Mouse (Mus musculus) mouse trophoblast stem cell (cell line): ENCODE results near the gene Selenos.

Experiments
- in situ Hi-C, 2 experiments: fragments of 300-500 bp; cut with MseI, MboI; formaldehyde crosslinking; loops; 2 replicates in 1 of 2; 3 replicates in 1 of 2; pipeline ENCODE4 v1.15.1; 2025

Selenos gene

DNA sequence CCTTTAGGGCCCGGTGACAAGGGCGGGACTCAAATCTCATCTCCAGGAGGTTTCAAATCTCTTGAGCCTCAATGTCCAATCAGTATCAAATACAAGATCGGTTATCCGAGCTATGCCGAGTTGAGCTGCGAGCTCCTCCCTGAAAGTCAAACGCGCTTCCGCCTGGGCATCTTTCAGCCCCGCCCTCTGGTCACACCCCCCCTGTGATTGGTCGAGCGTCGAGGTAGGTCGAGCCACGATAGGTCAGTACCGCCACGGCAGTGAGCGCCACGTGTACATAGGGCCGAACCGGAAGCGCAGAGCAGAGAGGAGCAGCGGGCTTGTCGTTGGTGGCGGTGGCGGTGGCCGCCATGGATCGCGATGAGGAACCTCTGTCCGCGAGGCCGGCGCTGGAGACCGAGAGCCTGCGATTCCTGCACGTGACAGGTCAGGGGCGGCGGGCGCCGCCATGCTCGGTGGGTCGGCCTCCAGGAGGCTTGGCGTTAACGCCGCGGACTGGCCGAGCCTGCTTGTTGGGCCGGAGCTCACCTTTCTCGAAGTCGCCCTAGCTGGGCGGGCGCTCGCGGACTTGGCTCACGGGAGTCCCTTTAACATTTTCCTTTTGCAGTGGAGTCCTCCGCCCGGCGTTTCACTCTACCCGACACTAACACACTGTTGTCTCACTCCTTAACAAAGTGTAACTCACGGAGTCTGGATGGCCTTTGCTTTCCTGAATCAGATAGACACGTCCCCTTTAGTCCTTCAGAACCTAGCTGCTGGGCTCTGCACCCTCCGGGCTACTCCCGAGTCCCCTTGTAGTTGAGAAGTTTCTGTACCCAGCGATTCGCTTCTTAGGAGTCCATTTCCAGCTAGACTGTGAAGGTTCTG, at the start of gene Selenos:
Gene Selenos, plus strand, starts transcription at position 286 of the 867 bp plus-strand sequence.
- in situ Hi-C loops = no loop called here

DNA sequence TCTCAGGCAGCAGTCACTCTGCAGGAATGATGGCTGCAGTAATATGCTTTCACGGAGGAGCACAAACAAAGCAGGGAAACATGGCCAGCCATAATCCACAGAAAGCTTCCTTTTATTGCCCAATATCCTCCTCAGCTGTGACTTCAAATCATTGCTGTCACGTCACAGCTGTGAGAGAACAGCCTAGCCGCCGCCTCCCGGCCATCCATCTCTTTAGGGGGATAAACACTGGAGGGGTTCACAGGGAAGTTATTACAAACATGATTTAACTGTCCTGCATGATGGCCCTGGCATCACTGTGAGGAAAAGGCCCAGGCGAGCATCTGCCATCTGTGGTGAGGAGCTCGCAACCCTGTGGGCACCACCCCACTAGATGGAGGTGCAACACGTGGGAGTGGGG, 42.6 kb upstream of the Selenos start:
- in situ Hi-C loops = loop anchor here in 1 of 2 experiments (25.0 kb wide), 1 partner anchor 300 kb away; no protein-coding TSS in a partner anchor

DNA sequence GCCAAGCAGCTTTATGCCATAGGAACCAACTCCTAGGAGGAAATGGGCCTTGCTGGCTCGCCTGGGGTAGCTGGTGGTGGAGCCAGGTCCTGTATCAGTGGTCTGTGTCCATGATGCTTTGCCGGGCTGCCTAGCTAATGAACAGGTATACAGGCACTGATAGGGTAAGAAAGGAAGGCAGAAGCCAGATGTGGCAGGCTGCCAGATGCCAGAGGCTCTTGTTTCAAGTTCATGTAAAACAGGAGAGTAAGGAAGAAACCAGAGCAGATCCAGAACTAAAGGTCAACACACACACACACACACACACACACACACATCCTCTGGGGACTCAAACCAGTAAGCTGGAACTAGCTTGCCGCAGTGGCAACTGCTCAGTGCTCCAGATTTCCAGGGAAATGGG, 41.2 kb upstream of the Selenos start:
- in situ Hi-C loops = loop anchor here in 1 of 2 experiments (25.0 kb wide), 1 partner anchor 301 kb away; no protein-coding TSS in a partner anchor

DNA sequence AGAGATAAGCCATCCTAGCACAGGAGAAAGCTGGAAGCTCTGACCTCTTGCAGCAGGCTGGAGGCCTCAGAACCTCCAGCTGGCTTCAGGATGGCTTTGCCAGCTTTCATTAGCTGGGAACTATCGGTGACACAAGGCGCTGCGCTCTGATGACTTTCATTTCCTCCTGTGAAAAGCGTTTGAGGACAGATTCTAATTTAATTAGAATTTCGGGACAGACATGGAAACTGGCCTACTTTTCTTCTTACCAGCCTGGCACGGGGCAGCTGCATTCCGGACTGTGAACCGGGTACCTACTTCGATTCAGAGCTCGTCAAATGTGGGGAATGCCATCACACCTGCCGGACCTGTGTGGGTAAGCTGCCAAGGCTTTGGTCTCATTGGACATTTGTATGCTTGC, 40.7 kb upstream of the Selenos start:
- in situ Hi-C loops = loop anchor here in 1 of 2 experiments (25.0 kb wide), 1 partner anchor 301 kb away; no protein-coding TSS in a partner anchor

DNA sequence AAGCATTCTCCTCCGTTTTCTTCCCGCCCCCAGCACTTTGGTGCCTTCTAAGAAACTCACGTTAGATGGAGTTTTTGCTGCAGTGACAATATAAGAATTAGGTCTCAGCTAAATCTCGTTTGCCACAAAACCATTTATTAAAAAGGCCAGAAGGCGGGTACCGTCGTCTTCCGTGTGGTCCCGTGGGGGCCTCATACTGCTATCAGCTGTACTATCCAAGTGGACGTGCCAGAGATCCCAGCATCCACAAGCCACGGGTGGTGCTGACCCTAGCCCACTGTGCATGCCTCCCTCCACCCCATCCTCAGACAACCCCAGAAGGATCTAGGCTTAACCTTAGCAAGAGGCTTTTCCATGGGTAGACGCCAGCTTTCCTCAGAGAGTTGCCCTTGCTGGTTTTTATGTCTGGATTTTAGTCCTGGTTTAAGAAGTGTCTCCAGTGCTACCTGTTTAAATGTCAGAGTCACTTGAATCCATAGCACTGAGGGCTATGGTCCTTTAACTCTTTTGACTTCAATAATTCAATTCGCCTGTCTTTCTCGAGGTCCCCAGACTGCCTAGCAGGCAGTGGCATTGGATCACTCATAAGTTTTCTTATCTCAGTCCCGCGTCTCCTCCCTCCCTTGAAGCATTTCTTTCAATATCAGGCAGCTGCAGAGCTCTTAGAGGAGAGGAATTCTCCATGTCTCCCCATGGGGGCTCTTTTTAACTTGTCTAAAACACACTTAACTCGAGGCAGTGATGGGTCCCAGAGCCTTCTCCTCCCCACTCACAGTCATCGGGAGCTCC, 39.2 kb upstream of the Selenos start:
- in situ Hi-C loops = loop anchor here in 1 of 2 experiments (25.0 kb wide), 1 partner anchor 303 kb away; no protein-coding TSS in a partner anchor

DNA sequence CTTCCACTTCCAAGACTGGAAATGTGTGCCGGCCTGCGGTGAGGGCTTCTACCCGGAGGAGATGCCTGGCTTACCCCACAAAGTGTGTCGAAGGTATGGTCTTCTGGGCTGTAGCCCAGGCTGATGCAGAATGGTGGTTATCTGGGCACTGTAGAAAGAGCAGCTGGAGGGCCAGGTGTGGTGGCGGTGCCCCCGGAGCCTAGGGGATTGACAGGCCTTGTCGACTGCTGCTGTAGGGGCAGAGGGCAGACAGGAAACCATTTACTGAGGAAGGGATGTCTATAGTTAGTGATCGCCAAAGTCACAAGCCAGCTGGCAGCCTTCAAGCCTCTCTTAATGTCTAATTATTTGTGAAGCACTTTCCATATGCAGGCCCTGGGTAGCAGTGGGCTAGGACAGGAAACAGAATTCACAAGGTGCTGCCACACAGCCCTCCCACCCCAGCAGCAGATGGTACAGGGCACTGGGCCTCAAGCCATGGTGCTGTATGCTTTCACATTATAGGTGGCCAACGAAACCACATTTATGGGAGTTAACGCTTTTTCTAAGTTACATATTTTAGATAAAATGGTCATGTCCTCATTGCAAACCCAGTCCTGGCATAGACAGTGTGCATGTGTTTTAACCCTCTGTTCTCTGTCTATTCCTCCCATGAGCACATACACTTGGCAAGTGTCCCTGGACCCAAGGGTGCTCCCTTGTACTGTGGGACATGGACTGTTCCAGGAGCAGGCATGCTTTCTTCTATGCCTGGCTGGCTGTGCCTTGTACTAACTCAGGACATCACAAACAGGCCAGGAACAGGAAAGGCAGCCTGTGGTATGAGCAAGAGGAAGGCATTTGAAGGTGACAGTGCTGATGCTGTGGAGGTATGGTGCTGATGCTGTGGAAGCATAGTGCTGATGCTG, 35.6 kb upstream of the Selenos start, which contains the start of gene Gm45213:
Gene Gm45213, plus strand, starts transcription at position 51 of the 908 bp plus-strand sequence.
- in situ Hi-C loops = loop anchor here in 1 of 2 experiments (25.0 kb wide), 1 partner anchor 307 kb away; no protein-coding TSS in a partner anchor

DNA sequence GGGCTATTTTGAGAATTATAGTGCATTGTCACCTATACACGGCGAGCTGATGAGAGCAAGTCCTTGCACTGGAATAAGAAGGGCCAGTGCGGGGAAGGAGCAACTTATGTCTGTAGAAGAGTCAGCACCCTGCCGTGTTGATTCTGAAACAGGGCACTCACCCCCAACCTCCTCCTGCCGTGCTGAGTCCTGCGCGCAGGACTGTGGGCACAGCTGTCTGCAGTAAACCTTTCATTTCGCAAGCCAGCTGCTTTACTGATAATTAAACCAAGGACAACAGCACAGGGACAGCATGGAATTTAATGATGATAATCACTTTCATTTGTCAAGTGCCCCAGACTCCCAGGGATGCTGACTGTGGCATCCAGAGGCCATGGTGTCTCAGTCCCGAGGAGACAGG, 34.8 kb upstream of the Selenos start:
- in situ Hi-C loops = loop anchor here in 1 of 2 experiments (25.0 kb wide), 1 partner anchor 307 kb away; no protein-coding TSS in a partner anchor

GRCm38 (mm10) chr7:66046921-66047918, 32.2 kb upstream of the Selenos start:
- in situ Hi-C loops = loop anchor here in 1 of 2 experiments (25.0 kb wide), 1 partner anchor 310 kb away; no protein-coding TSS in a partner anchor

GRCm38 (mm10) chr7:66047975-66048374, 31.5 kb upstream of the Selenos start:
- in situ Hi-C loops = loop anchor here in 1 of 2 experiments (25.0 kb wide), 1 partner anchor 311 kb away; no protein-coding TSS in a partner anchor

DNA sequence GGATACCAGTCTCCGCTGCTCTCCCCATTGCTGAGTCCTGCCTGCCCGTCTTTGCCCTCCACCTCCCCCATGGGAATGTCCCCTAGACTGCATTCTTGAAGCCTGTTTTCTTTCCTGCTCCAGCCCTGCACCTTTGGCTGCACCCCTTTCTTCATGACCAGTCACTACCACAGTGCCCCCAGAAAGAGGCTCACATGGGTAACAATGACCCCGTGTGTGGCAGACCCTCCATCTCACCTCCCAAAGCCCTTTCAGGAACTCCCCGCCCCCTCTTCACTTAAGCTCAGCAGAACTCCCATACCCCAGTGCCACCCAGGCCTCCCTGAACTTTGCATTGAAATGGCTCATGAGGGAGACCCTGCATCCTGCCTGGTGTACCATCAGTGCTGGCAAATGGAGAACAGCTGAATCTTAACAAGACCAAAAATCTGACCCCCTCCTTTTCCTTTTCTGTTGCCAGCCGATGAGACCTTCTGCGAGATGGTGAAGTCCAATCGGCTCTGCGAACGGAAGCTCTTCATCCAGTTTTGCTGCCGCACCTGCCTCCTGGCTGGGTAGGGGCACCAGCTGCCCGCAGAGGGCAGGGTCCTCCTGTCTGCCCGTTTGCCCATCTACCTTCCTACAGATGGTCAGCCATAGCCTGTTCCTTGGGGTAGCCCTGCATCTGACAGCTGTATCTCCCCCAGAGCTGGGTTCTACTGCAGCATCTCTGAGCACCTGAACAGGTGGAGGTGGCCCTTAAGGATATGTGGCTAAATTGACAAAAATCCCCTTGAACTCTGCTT, 30.8 kb upstream of the Selenos start:
- in situ Hi-C loops = loop anchor here in 1 of 2 experiments (25.0 kb wide), 1 partner anchor 311 kb away; no protein-coding TSS in a partner anchor

GRCm38 (mm10) chr7:66053946-66054483, 25.4 kb upstream of the Selenos start:
- in situ Hi-C loops = loop anchor here in 1 of 2 experiments (25.0 kb wide), 1 partner anchor 292 kb away; no protein-coding TSS in a partner anchor

GRCm38 (mm10) chr7:66055356-66055755, 24.1 kb upstream of the Selenos start:
- in situ Hi-C loops = loop anchor here in 1 of 2 experiments (5.0 to 25.0 kb wide), 2 partner anchors 293 to 358 kb away; no protein-coding TSS in a partner anchor

- in situ Hi-C loops = loop anchor here in 1 of 2 experiments (5.0 to 25.0 kb wide), 2 partner anchors 296 to 361 kb away; no protein-coding TSS in a partner anchor
These were observed 20.7 kb upstream of the Selenos start, which contains the start of gene Snrpa1 for GRCm38 (mm10) chr7:66058703-66059102. Gene Snrpa1, plus strand, starts transcription at chr7:66059003.

DNA sequence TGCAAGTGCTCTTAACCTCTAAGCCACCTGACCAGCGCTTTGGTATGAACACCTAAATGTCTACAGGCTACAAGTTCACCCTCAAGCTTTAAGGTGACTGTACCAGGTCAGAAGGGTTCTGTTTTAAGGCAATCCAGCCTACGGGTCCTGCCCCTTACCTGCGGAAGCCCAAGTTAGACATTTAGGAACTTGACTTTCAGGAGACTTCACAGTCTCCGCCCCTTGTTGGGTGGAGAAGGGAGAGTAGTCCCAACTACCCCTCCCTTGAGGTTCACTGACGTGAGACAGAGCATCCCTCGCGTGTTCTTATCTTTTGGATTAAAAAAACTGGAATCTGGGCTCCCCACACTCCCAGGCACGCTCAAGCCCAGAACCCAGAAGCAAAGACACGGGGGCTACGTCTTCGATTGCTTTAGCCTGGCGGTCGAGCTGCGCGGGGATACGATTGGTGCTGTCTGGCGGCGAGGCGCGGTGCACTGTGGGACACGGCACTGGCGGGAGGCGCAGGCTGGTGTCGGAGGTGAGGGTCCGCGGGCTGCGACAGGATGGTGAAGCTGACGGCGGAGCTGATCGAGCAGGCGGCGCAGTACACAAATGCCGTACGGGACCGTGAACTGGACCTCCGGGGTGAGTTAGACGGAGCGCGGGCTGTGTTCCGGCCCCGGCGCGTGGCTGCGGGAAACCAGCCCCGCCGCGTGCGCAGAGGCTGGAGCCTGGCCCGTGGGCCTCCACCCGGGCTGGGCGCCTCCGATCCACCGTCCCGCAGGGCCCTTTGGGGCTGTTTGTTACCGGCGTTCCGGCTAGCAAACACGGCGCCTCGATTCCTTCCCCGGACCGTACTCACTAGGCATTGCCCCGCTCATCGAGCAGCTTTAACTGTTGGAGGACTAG, 19.1 kb upstream of the Selenos start:
- in situ Hi-C loops = loop anchor here in 1 of 2 experiments (25.0 kb wide), 1 partner anchor 298 kb away; no protein-coding TSS in a partner anchor

GRCm38 (mm10) chr7:66061057-66061456, 18.4 kb upstream of the Selenos start:
- in situ Hi-C loops = loop anchor here in 1 of 2 experiments (25.0 kb wide), 1 partner anchor 299 kb away; no protein-coding TSS in a partner anchor

DNA sequence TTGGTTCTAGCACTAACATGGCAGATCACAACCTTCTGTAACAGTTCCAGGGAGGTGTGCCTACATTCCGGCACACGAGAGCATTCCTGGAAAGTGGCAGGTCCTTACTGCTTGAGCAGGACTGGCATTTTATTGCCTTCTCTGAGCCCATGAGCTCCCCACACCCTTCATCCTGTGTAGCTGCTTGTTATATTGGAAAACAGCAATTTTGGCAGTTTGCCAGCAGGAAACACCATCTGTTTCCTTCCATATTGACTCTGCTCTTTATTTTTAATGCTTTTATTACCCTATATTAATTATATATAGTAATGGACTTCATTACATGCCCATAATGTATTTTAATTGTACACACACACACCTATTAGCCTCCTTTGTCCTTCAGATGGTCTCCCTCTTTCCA, 3.0 kb upstream of the Selenos start:
- in situ Hi-C loops = no loop called here

- in situ Hi-C loops = no loop called here
These were observed 773 bp downstream of the Selenos start for GRCm38 (mm10) chr7:66080231-66080613.
